Mouse (Mus musculus) brain, embryonic 14.5 days (tissue): Measurements from ENCODE around the gene Cdc42bpg.

Source experiments
- CTCF ChIP-seq: fragments of 200-500 bp; IDR thresholded peaks from 2 replicates; pipeline ENCODE4 v1.5.1; 2012; ENCODE audit warnings: inconsistent platforms, mild to moderate bottlenecking, moderate library complexity, borderline replicate concordance; ENCODE audit not compliant: insufficient read depth, insufficient read length; ENCODE audit errors: extremely low read depth
- POLR2A ChIP-seq: fragments of 200-500 bp; IDR thresholded peaks from 2 replicates; pipeline ENCODE4 v1.6.1; 2012; ENCODE audit warnings: mild to moderate bottlenecking, inconsistent platforms, borderline replicate concordance; ENCODE audit not compliant: poor library complexity, insufficient read depth, insufficient read length, severe bottlenecking; ENCODE audit errors: extremely low read depth

DNA sequence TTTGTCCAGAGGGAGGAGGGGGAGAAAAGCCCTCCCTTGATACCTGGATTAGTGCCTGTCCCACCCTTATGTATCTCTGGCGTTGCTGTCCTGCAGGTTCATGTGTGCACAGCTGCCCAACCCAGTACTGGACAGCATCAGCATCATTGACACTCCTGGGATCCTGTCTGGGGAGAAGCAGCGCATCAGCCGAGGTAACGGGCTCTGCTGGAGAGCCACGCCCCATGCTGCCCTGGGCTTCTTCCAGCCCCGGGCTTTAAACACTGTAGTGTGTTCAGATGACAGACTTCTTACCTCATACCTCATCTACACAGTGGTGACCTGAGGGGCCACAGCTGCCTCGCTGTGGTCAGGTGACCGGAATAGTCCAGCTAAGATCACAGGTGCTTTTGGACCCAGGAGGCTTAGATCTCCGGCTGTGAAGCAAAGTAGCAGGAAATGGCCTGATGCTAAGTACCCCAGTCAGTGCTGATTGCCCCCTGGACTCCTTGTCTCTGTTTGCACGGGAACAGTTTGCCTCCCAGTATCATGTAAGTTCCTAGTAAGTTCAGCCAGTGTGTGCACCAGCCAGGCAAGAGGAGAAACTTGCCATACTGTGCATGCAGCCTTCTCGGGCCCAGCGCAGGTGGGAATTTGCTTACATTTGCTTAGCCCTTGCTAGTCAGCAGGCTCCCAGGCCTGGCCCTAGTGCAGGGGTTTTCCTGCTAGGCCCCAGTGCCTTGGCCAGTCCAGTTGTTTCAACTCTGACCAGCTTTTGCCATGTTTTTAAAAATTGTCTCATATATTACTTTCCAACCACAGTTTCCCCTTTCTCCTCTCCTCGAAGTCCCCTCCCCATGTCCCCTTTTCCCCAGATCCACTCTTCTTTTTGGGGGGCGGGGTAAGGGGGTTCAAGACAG lies 24.9 kb upstream of the Cdc42bpg start:
- no peak for TF ChIP-seq POLR2A
- TF ChIP-seq CTCF, result no peak
